Mouse (Mus musculus) megakaryocyte-erythroid progenitor cell, adult 5-6 weeks (primary cell): Measurements from ENCODE around the gene Gm28035. TPM values are rescaled to one million over a fixed set of nuclear protein-coding genes. Genes with fewer than 3 reads are reported as not detected.

Source experiments
- ATAC-seq: replicated peaks from 2 replicates; pipeline ENCODE4 v1.8.0; 2016; ENCODE audit warnings: mild to moderate bottlenecking, inconsistent platforms; ENCODE audit not compliant: severe bottlenecking, poor library complexity, low FRiP score, low TSS enrichment
- total RNA-seq, 2 experiments: library from RNA; stranded (forward) in 1 of 2; stranded (reverse) in 1 of 2; fragments of 200-1000, 215-1000 nt in 1 of 2; fragments of >200 nt in 1 of 2; fragmentation: Nextera tagmentation in 1 of 2; gene quantifications; 2 replicates each; pipeline ENCODE4 v1.2.3; 2014 to 2017

Gm28035 gene
- total RNA-seq, 2 experiments from 2014 or later: 0.09 to 2.2 TPM

- peak; percentile 80 for ATAC-seq
Measured at GRCm38 (mm10) chr2:30237199-30237880, 3.0 kb upstream of the Gm28035 start, which contains the start of gene Lrrc8a. TSS of gene Lrrc8a (plus strand) at chr2:30237715.

GRCm38 (mm10) chr2:30237881-30238280 is 2.5 kb upstream of the Gm28035 start:
- ATAC-seq: no peak

GRCm38 (mm10) chr2:30238906-30239465 is 1.4 kb upstream of the Gm28035 start:
- no peak for ATAC-seq

GRCm38 (mm10) chr2:30239777-30240176 is 590 bp upstream of the Gm28035 start:
- ATAC-seq: peak; percentile 78

GRCm38 (mm10) chr2:30242509-30242908 is 2.1 kb downstream of the Gm28035 start:
- no peak for ATAC-seq

GRCm38 (mm10) chr2:30243391-30243790 is 3.0 kb downstream of the Gm28035 start:
- ATAC-seq: no peak

GRCm38 (mm10) chr2:30244595-30245178 is 4.3 kb downstream of the Gm28035 start:
- no peak for ATAC-seq

GRCm38 (mm10) chr2:30247036-30247435 is 6.7 kb downstream of the Gm28035 start:
- ATAC-seq: no peak

- ATAC-seq: no peak
Measured at GRCm38 (mm10) chr2:30247681-30248080, 7.3 kb downstream of the Gm28035 start.

GRCm38 (mm10) chr2:30249182-30249581 is 8.8 kb downstream of the Gm28035 start:
- no peak for ATAC-seq

- no peak for ATAC-seq
Measured at GRCm38 (mm10) chr2:30250166-30251128, 10.1 kb downstream of the Gm28035 start.

GRCm38 (mm10) chr2:30251417-30252104 is 11.2 kb downstream of the Gm28035 start:
- peak; percentile 90 for ATAC-seq

- no peak for ATAC-seq
Measured at GRCm38 (mm10) chr2:30252521-30252920, 12.2 kb downstream of the Gm28035 start.

GRCm38 (mm10) chr2:30253809-30254208 is 13.4 kb downstream of the Gm28035 start:
- ATAC-seq: no peak

- no peak for ATAC-seq
Measured at GRCm38 (mm10) chr2:30255631-30256395, 15.4 kb downstream of the Gm28035 start.

- no peak for ATAC-seq
Measured at GRCm38 (mm10) chr2:30256616-30257350, 16.4 kb downstream of the Gm28035 start.

- ATAC-seq: no peak
Measured at GRCm38 (mm10) chr2:30257699-30258460, 17.5 kb downstream of the Gm28035 start.
